Mouse (Mus musculus) forebrain, embryonic 13.5 days (tissue): ENCODE data around the gene Eci1. TPM values are rescaled to one million over a fixed set of nuclear protein-coding genes. Genes with fewer than 3 reads are reported as not detected.
A peak's percentile ranks its signal among the peaks of the same experiment; 100 is the strongest.
"Not testable (repeated sequence)": the region's sequence is repeated elsewhere in the genome, so short reads cannot be mapped to it uniquely, and the experiment has no call there.

Source experiments
- ATAC-seq: fragments of 200-750 bp; cut with Nextera tagmentation; 2 replicates; pipeline ENCODE4 v1.8.0; 2017
- H3K27ac ChIP-seq: fragments of 300-500 bp; sonication (generic); 2 replicates; pipeline ENCODE4 v1.5.1; 2015; ENCODE audit warnings: inconsistent platforms, mild to moderate bottlenecking, moderate library complexity
- H3K27me3 ChIP-seq: fragments of 300-500 bp; sonication (generic); 2 replicates; pipeline ENCODE4 v1.6.1; 2015; ENCODE audit warnings: mild to moderate bottlenecking, inconsistent platforms
- H3K36me3 ChIP-seq: fragments of 300-500 bp; sonication (generic); 2 replicates; pipeline ENCODE4 v1.6.1; 2015; ENCODE audit warnings: mild to moderate bottlenecking, inconsistent platforms; ENCODE audit not compliant: poor library complexity, severe bottlenecking
- H3K4me1 ChIP-seq: fragments of 300-500 bp; sonication (generic); 2 replicates; pipeline ENCODE4 v1.6.1; 2015; ENCODE audit warnings: inconsistent platforms
- H3K4me2 ChIP-seq: fragments of 300-500 bp; sonication (generic); 2 replicates; pipeline ENCODE4 v1.6.1; 2015; ENCODE audit warnings: inconsistent platforms, mild to moderate bottlenecking, moderate library complexity
- H3K4me3 ChIP-seq: fragments of 300-500 bp; sonication (generic); 2 replicates; pipeline ENCODE4 v1.5.1; 2015; ENCODE audit warnings: mild to moderate bottlenecking, inconsistent platforms
- H3K9ac ChIP-seq: fragments of 300-500 bp; sonication (generic); 2 replicates; pipeline ENCODE4 v1.6.1; 2015; ENCODE audit warnings: mild to moderate bottlenecking, inconsistent platforms
- H3K9me3 ChIP-seq: fragments of 300-500 bp; sonication (generic); replicated peaks from 2 replicates; pipeline ENCODE4 v1.6.1; 2016; ENCODE audit warnings: inconsistent platforms
- WGBS: fragments of 180-500 bp; shearing (Covaris S2); methylation state at CpG from one replicate; pipeline ENCODE4 v1.1.7; 2015; 5-methylcytosine and 5-hydroxymethylcytosine counted together
- polyA plus RNA-seq: library from polyadenylated mRNA; unstranded; fragments of >200 nt; fragmentation: Nextera tagmentation; extraction: Ambion mirVana; gene quantifications from 2 replicates; pipeline ENCODE4 v1.2.1, GENCODE M21; 2015

The Eci1 gene
- polyA plus RNA-seq, 1 experiment from 2014 or later, result 62.5 TPM

DNA sequence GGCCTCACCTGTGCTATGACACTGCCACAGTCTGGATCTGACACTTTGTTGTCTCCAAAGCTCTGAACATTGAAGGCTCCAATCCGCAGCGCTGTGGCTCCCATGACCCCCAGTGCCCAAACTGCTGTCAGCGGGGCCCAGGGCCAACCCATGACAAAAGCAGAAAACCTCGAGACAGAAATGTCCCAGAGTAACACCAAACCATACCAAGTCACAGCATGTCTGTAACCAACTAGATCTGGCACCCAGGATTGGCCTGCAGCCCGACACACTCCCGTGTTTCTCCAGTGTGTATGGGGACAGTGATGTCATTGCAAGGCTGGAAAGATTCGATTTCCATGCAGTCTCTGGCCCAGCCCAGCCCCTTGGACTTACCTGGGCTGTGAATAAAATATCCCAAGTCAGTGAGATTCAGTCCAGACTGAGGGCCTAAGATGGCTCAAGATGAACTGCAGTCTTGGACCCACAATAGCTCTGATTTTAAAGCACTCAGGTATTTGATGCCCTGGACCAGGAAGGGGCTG lies 16.3 kb downstream of the Eci1 start, which contains the start of gene Dnase1l2:
Gene Dnase1l2 (minus strand): TSS at position 474 of the 524 bp plus-strand sequence.
- Histone ChIP-seq H3K4me1 (no peaks in the 10 kb centered on the region), H3K27ac (no peak within 1 kb of the TSS), H3K4me2 (no peak within 1 kb of the TSS), H3K4me3 (no peak within 1 kb of the TSS), H3K9me3 (no peaks in the 10 kb centered on the region), H3K36me3 (peaks cover 99% of the 10 kb centered on the region), H3K9ac (no peak within 1 kb of the TSS), H3K27me3 (no peaks in the 10 kb centered on the region)
- 84% methylated on average over 7 of the region's 7 CpGs for WGBS
- no peak for ATAC-seq

GRCm38 (mm10) chr17:24443409-24443808 lies 17.0 kb downstream of the Eci1 start:
- Histone ChIP-seq H3K27me3 (no peaks in the 10 kb centered on the region), H3K9me3 (no peaks in the 10 kb centered on the region), H3K9ac (no peak overlapping the region), H3K4me1 (no peaks in the 10 kb centered on the region), H3K4me3 (no peak overlapping the region), H3K36me3 (peaks cover 99% of the 10 kb centered on the region), H3K27ac (no peak overlapping the region), H3K4me2 (no peak overlapping the region)
- ATAC-seq, result no peak
- WGBS, result 94% methylated on average over 4 of the region's 4 CpGs

GRCm38 (mm10) chr17:24446590-24446989 lies 20.1 kb downstream of the Eci1 start:
- Histone ChIP-seq H3K4me2 (no peak overlapping the region), H3K36me3 (peaks cover 99% of the 10 kb centered on the region), H3K4me3 (no peak overlapping the region), H3K27me3 (no peaks in the 10 kb centered on the region), H3K27ac (no peak overlapping the region), H3K9ac (no peak overlapping the region), H3K4me1 (no peaks in the 10 kb centered on the region), H3K9me3 (no peaks in the 10 kb centered on the region)
- ATAC-seq, result no peak
- 97% methylated on average over 8 of the region's 8 CpGs for WGBS

DNA sequence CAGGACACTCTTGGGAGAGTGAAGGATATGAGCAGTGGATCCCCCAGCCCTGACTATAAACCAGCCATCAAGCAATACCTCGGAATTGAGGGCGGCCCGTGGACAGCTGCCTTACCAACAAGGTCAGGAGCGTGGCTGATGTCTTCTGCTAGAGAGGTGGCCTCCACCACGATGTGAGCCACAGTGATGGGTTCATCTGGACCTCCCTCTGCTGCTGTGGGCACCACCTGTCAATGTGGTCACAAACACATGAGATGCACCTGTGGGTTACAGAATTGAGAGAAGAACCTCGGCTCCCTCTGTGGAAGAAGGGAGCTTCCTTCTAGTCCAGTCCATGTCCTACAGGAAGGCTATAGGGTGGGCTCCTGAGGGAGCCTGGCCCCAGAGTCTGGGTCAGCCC lies 23.1 kb downstream of the Eci1 start:
- H3K9ac ChIP-seq, result no peak overlapping the region
- peaks cover 22% of the 10 kb centered on the region for H3K4me1 ChIP-seq
- 96% methylated on average over 6 of the region's 6 CpGs for WGBS
- no peaks in the 10 kb centered on the region for H3K9me3 ChIP-seq
- peaks cover 72% of the 10 kb centered on the region for H3K36me3 ChIP-seq
- H3K27ac ChIP-seq, result no peak overlapping the region
- no peak overlapping the region for H3K4me2 ChIP-seq
- no peak overlapping the region for H3K4me3 ChIP-seq
- ATAC-seq, result no peak
- H3K27me3 ChIP-seq, result no peaks in the 10 kb centered on the region

DNA sequence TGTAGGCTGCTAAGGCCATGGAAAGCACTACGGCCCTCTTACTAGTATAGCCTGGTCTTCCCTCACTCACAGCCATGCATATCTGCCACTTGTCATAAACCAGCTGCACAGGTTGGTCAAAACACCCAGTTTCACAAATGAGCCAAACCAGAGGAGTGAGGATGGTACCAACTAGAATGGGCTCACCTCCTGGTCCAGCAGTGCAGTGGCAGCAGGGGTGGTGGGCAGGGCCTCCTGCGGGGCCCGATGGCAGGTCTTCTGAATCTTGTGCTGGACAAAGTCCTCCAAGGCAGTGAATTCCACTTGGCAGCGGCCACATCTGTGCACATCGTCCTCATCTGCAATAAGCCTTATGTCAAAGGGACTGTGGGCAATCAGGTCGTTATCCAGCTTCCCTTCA lies 24.8 kb downstream of the Eci1 start:
- no peak overlapping the region for H3K9ac ChIP-seq
- H3K9me3 ChIP-seq, result no peaks in the 10 kb centered on the region
- no peak overlapping the region for H3K4me2 ChIP-seq
- no peak for ATAC-seq
- peaks cover 23% of the 10 kb centered on the region for H3K4me1 ChIP-seq
- WGBS, result 97% methylated on average over 6 of the region's 6 CpGs
- no peak overlapping the region for H3K27ac ChIP-seq
- no peaks in the 10 kb centered on the region for H3K27me3 ChIP-seq
- no peak overlapping the region for H3K4me3 ChIP-seq
- H3K36me3 ChIP-seq, result peaks cover 55% of the 10 kb centered on the region

DNA sequence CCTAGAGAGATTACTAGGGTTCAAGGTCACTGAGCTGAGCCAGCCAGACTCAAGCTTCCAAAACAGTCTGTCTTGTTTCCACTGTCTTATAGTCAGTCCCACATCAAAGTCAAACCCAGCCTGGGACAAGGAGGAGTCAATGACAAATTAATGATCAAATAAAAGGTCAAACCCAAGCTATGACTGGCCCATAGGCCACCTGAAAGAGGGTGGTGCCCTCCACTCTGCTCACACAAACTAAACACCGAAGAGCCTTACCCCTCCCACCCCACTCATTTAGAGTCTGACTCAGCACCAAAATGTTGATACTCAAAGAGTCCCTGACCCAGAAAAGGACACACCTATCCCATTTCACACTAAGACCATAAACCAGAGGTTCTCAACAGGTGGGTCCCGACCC lies 26.9 kb downstream of the Eci1 start:
- Histone ChIP-seq H3K36me3 (peaks cover 34% of the 10 kb centered on the region), H3K9me3 (no peaks in the 10 kb centered on the region), H3K4me2 (peak overlapping the region; percentile 85; the same call in 1 of the 2 replicates), H3K9ac (no peak overlapping the region; the same call in 1 of the 2 replicates), H3K27me3 (no peaks in the 10 kb centered on the region), H3K4me1 (peaks cover 23% of the 10 kb centered on the region), H3K27ac (no peak overlapping the region), H3K4me3 (peak overlapping the region; percentile 82; the same call in 1 of the 2 replicates)
- no peak for ATAC-seq
- WGBS, result 77% methylated on average over 2 of the region's 2 CpGs

DNA sequence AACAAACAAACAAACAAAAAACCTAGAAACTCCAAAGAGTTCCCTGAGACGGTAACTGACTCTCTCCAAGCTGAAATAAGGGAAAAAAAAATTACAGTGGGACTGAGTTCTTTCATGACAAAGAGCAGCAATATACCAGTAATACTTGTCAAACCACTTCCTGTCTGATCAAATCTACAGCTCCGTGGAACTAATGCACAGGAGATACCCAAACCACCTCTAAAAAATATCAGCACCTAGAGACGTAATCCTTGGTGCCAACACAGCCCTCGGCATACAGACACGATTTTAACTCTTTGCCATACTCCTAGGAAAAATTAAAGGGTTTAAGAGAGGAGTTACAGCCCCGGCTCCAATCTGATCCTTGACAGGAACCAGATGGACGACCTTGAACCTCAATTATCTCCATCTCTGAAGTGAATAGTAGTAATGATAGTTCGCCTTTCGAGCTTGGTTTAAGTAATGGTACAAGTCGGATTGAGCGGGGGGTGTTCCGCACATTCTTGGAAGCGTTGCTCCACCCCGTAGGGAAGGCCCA lies 27.8 kb downstream of the Eci1 start:
- H3K27ac ChIP-seq, result peak overlapping the region; percentile 92
- ATAC-seq, result no peak
- WGBS, result 12% methylated on average over 14 of the region's 14 CpGs

GRCm38 (mm10) chr17:24454756-24455522 lies 28.5 kb downstream of the Eci1 start:
- peak overlapping the region; percentile 94 for H3K9ac ChIP-seq
- H3K4me3 ChIP-seq, result peak overlapping the region; percentile 82
- ATAC-seq, result peak; percentile 96
- H3K4me2 ChIP-seq, result peak overlapping the region; percentile 85
- WGBS, result under 1% methylated on average over 67 of the region's 67 CpGs
- no peaks in the 10 kb centered on the region for H3K9me3 ChIP-seq
- peaks cover 18% of the 10 kb centered on the region for H3K36me3 ChIP-seq
- H3K27ac ChIP-seq, result peak overlapping the region; percentile 92
- H3K27me3 ChIP-seq, result no peaks in the 10 kb centered on the region
- peaks cover 23% of the 10 kb centered on the region for H3K4me1 ChIP-seq

More for the DNA sequence above, 27.8 kb downstream of the Eci1 start:
- Histone ChIP-seq H3K4me1 (peaks cover 23% of the 10 kb centered on the region), H3K27me3 (no peaks in the 10 kb centered on the region), H3K4me3 (peak overlapping the region; percentile 82), H3K9me3 (no peaks in the 10 kb centered on the region), H3K4me2 (peak overlapping the region; percentile 85), H3K9ac (peak overlapping the region; percentile 94), H3K36me3 (peaks cover 25% of the 10 kb centered on the region)

- not testable (repeated sequence) for ATAC-seq, H3K27me3 ChIP-seq, H3K9ac ChIP-seq, H3K27ac ChIP-seq, H3K9me3 ChIP-seq
- peak overlapping the region; percentile 82; the same call in 1 of the 2 replicates for H3K4me3 ChIP-seq
- H3K4me2 ChIP-seq, result peak overlapping the region; percentile 85
- peaks cover 23% of the 10 kb centered on the region for H3K4me1 ChIP-seq
- 51% methylated on average over 10 of the region's 10 CpGs for WGBS
- peaks cover 11% of the 10 kb centered on the region for H3K36me3 ChIP-seq
Observed at GRCm38 (mm10) chr17:24455523-24456206, 29.2 kb downstream of the Eci1 start.

DNA sequence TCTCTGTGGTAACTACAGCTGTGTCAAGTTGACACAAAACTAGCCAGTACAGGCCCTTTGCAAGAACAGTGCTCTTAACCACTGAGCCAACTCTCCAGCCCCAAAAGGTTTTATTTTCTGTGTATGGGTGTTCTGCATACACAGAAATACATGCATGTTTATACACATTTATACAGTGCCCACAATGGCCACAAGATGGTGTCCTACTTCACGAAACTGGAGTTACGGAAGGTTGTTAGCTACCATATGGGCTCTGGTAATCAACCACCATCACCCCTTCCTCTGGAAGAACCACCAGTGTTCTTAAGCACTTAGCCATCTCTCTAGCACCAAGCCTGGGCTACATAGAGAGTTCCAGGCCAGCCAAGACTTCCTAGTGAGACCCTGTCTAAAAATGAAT lies 35.1 kb downstream of the Eci1 start:
- H3K27ac ChIP-seq, result no peak overlapping the region
- 69% methylated on average over 2 of the region's 2 CpGs for WGBS
- H3K27me3 ChIP-seq, result no peaks in the 10 kb centered on the region
- H3K9me3 ChIP-seq, result no peaks in the 10 kb centered on the region
- H3K9ac ChIP-seq, result no peak overlapping the region
- H3K4me1 ChIP-seq, result no peaks in the 10 kb centered on the region
- no peaks in the 10 kb centered on the region for H3K36me3 ChIP-seq
- H3K4me3 ChIP-seq, result no peak overlapping the region
- H3K4me2 ChIP-seq, result no peak overlapping the region
- no peak for ATAC-seq

GRCm38 (mm10) chr17:24462932-24463331 lies 36.5 kb downstream of the Eci1 start:
- Histone ChIP-seq H3K36me3 (no peaks in the 10 kb centered on the region), H3K4me2 (no peak overlapping the region), H3K27ac (no peak overlapping the region), H3K9me3 (no peaks in the 10 kb centered on the region), H3K4me1 (no peaks in the 10 kb centered on the region), H3K4me3 (no peak overlapping the region), H3K9ac (no peak overlapping the region), H3K27me3 (no peaks in the 10 kb centered on the region)
- 86% methylated on average over 1 of the region's 1 CpGs for WGBS
- no peak for ATAC-seq
